Comparison of ENCODE assay signal across 15 mouse cellular contexts in genomic region chr11:116369051-116369450, GRCm38 (mm10). TPM values are rescaled to one million over a fixed set of nuclear protein-coding genes. Genes with fewer than 3 reads are reported as not detected.
DNase-seq lines count a peak whose midpoint lies in the region; ATAC-seq and TF ChIP-seq lines count a peak whose summit lies in the region.
"Had no signal": no experiment of that assay in that cellular context is flagged by ENCODE, and none has a peak within 500 bp of the region (broad histone marks: within the 10 kb centered on the region; RNA-seq: fewer than 3 reads in every experiment).

No protein-coding gene starts in this region.

- DNase-seq in kidney, postnatal 36 days: no peak
- DNase-seq in 3T3-L1 (ENCODE audit: low read depth, low spot score) (peak; percentile 37), NIH3T3 (ENCODE audit: low read depth) (peak; percentile 74)
- peak; percentile 12 for DNase-seq in liver, postnatal 0 days
- no peak for DNase-seq in midbrain, embryonic 10.5 days (ENCODE audit: low spot score)
- DNase-seq in right cerebral cortex, adult 2 months (ENCODE audit: low spot score in 2 of 2): no peak
- DNase-seq: adrenal gland, postnatal 10 days; cerebellum, postnatal 10 days; gastrocnemius, postnatal 25 days; lung, postnatal 36 days had no signal

- H3K4me1 ChIP-seq in kidney, embryonic 15.5 days: peaks cover 20% of the 10 kb centered on the region
- peaks cover 15% of the 10 kb centered on the region for H3K4me1 ChIP-seq in liver, postnatal 0 days (ENCODE audit: insufficient read depth)
- peaks cover 30% of the 10 kb centered on the region for H3K4me1 ChIP-seq in midbrain, embryonic 10.5 days
- H3K4me1 ChIP-seq: neural tube, embryonic 13.5 days had no signal

- H3K27ac ChIP-seq in kidney, embryonic 15.5 days: peak overlapping the region; percentile 6; the same call in 1 of the 2 replicates
- H3K27ac ChIP-seq in liver, postnatal 0 days (ENCODE audit: low read depth): 0 out of 2 replicates have a peak overlapping the region, but pooled peaks have one; percentile 7
- no peak overlapping the region for H3K27ac ChIP-seq in midbrain, embryonic 10.5 days (replicated peaks)
- H3K27ac ChIP-seq: left cerebral cortex, adult 2 months; neural tube, embryonic 13.5 days had no signal

- H3K9me3 ChIP-seq in kidney, embryonic 15.5 days (replicated peaks): no peaks in the 10 kb centered on the region
- no peaks in the 10 kb centered on the region for H3K9me3 ChIP-seq in liver, postnatal 0 days (ENCODE audit: low read length)
- H3K9me3 ChIP-seq in midbrain, embryonic 10.5 days (replicated peaks): no peaks in the 10 kb centered on the region
- H3K9me3 ChIP-seq: heart, embryonic 12.5 days; liver, embryonic 15.5 days; neural tube, embryonic 13.5 days had no signal

- no peak overlapping the region for H3K4me3 ChIP-seq in kidney, embryonic 15.5 days (replicated peaks)
- no peak overlapping the region for H3K4me3 ChIP-seq in liver, postnatal 0 days (ENCODE audit: low read depth, low read length)
- H3K4me3 ChIP-seq in midbrain, embryonic 10.5 days: no peak overlapping the region
- H3K4me3 ChIP-seq: heart, embryonic 12.5 days; left cerebral cortex, adult 2 months; liver, embryonic 15.5 days; neural tube, embryonic 13.5 days had no signal

- no peak for TF ChIP-seq EP300 in liver, postnatal 0 days (IDR thresholded peaks at IDR 0.05; ENCODE audit: low read depth)

- no peak overlapping the region for H3K9ac ChIP-seq in kidney, embryonic 15.5 days
- no peak overlapping the region for H3K9ac ChIP-seq in liver, postnatal 0 days (replicated peaks)
- H3K9ac ChIP-seq: heart, embryonic 12.5 days; liver, embryonic 15.5 days; neural tube, embryonic 13.5 days had no signal

- no peak for ATAC-seq in kidney, embryonic 15.5 days (replicated peaks; ENCODE audit: low FRiP score)
- ATAC-seq in liver, postnatal 0 days: no peak

- H3K27me3 ChIP-seq in kidney, embryonic 15.5 days: no peaks in the 10 kb centered on the region
- H3K27me3 ChIP-seq in liver, postnatal 0 days (ENCODE audit: insufficient read depth, low read length): no peaks in the 10 kb centered on the region
- H3K27me3 ChIP-seq in midbrain, embryonic 10.5 days (ENCODE audit: low read depth, poor library complexity, severe bottlenecking): peaks cover 8% of the 10 kb centered on the region; the same call in 1 of the 2 replicates
- H3K27me3 ChIP-seq: heart, embryonic 12.5 days; liver, embryonic 15.5 days; neural tube, embryonic 13.5 days had no signal

- no peaks in the 10 kb centered on the region for H3K36me3 ChIP-seq in kidney, embryonic 15.5 days
- no peaks in the 10 kb centered on the region for H3K36me3 ChIP-seq in liver, postnatal 0 days (replicated peaks; ENCODE audit: insufficient read depth, low read length)
- H3K36me3 ChIP-seq in midbrain, embryonic 10.5 days: no peaks in the 10 kb centered on the region
- H3K36me3 ChIP-seq: heart, embryonic 12.5 days; liver, embryonic 15.5 days had no signal

- no peak overlapping the region for H3K4me2 ChIP-seq in kidney, embryonic 15.5 days
- 0 out of 2 replicates have a peak overlapping the region, but pooled peaks have one; percentile 4 for H3K4me2 ChIP-seq in liver, postnatal 0 days (ENCODE audit: low read depth, low read length)
- H3K4me2 ChIP-seq: heart, embryonic 12.5 days; liver, embryonic 15.5 days; neural tube, embryonic 13.5 days had no signal

- TF ChIP-seq CTCF in liver, postnatal 0 days (IDR thresholded peaks at IDR 0.05; ENCODE audit: low read depth): no peak

- 88% methylated on average over 14 of the region's 14 CpGs for WGBS in kidney, embryonic 15.5 days
- 76% methylated on average over 14 of the region's 14 CpGs for WGBS in liver, postnatal 0 days (ENCODE audit: insufficient replicate concordance)
- WGBS in midbrain, embryonic 10.5 days: 93% methylated on average over 14 of the region's 14 CpGs

RNA-seq across cellular contexts. Expression of gene Foxj1, which starts 33.9 kb away (rescaled TPM):
- 2.9 TPM in 2 replicates for polyA plus RNA-seq in kidney, embryonic 15.5 days (2015; fragmentation: Nextera tagmentation; extraction: Ambion mirVana)
- polyA plus RNA-seq in liver, postnatal 0 days (2015; fragmentation: Nextera tagmentation; extraction: Ambion mirVana): 0.07 and 0.14 TPM in 2 replicates
- polyA plus RNA-seq in midbrain, embryonic 10.5 days (2016; fragmentation: Nextera tagmentation; extraction: Ambion mirVana): 7.1 and 8.4 TPM in 2 replicates

RNA-seq across cellular contexts. Expression of gene Rnf157, which starts 43.8 kb away (rescaled TPM):
- 12.4 and 12.5 TPM in 2 replicates for polyA plus RNA-seq in kidney, embryonic 15.5 days (2015; fragmentation: Nextera tagmentation; extraction: Ambion mirVana)
- 1.5 and 2.2 TPM in 2 replicates for polyA plus RNA-seq in liver, postnatal 0 days (2015; fragmentation: Nextera tagmentation; extraction: Ambion mirVana)
- polyA plus RNA-seq in midbrain, embryonic 10.5 days (2016; fragmentation: Nextera tagmentation; extraction: Ambion mirVana): 5.3 and 10.1 TPM in 2 replicates

Comparison
In these comparisons a context has a peak if more than half of its experiments do, and no peak if none do; other contexts are left out.
1. DNase-seq: peak in 3T3-L1 (single experiment), NIH3T3 (single experiment) and liver, postnatal 0 days (single experiment); none in kidney, postnatal 36 days (0 of 2), midbrain, embryonic 10.5 days (single experiment) and right cerebral cortex, adult 2 months (0 of 2).